Mouse (Mus musculus) megakaryocyte, embryonic 14.5 days (primary cell): ENCODE results near the gene L3mbtl3.

Experiments
- FLI1 ChIP-seq: IDR thresholded peaks from 2 replicates; pipeline ENCODE4 v1.6.1; 2012; ENCODE audit warnings: low read length, inconsistent platforms, mixed read lengths
- GATA1 ChIP-seq: IDR thresholded peaks from 3 replicates; pipeline ENCODE4 v1.6.1; 2012; ENCODE audit warnings: mixed read lengths, low read length, inconsistent platforms, borderline replicate concordance

- no peak for TF ChIP-seq GATA1
- no peak for TF ChIP-seq FLI1
Measured at GRCm38 (mm10) chr10:26232071-26232653, 143.6 kb downstream of the L3mbtl3 start.
